Mouse (Mus musculus): ENCODE data around the gene Chat. TPM values are rescaled to one million over a fixed set of nuclear protein-coding genes. Genes with fewer than 3 reads are reported as not detected.
A peak's percentile ranks its signal among the peaks of the same experiment; 100 is the strongest.

Gene Chat
- polyA plus RNA-seq, 1 experiment from 2014 or later, result not detected

DNA sequence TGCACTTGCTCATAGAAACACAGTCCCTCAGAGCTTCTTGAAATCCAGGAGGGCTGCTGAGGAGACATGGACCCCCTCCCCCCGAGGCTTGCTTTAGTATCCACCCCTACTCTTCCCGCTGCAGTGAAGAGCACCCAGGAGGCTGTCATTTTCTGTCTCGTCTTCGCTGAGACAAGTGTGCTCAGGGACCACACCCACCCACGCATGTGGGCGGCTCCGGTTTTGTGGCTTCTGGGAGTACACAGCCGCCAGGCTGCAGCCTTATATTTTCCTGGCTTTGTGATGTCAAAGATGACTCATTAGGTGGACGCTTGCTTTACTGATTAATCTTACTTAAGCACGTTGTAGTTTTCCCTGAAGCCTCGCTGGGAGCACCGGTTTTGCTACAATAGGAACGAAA, 26.7 kb upstream of the Chat start:
- H3K27me3 ChIP-seq, result peaks cover 29% of the 10 kb centered on the region
- no peaks in the 10 kb centered on the region for H3K9me3 ChIP-seq (replicated peaks)
- H3K9ac ChIP-seq, result no peak overlapping the region
- WGBS, result 10% methylated on average over 13 of the region's 13 CpGs
- no peaks in the 10 kb centered on the region for H3K36me3 ChIP-seq
- H3K27ac ChIP-seq, result no peak overlapping the region
- no peak for ATAC-seq (replicated peaks; ENCODE audit: low FRiP score)
- H3K4me1 ChIP-seq, result peaks cover 6% of the 10 kb centered on the region
- H3K4me3 ChIP-seq (replicated peaks), result peak overlapping the region; percentile 6; the same call in 1 of the 2 replicates
- H3K4me2 ChIP-seq, result peak overlapping the region; percentile 32

- peaks cover 7% of the 10 kb centered on the region; the same call in 1 of the 2 replicates for H3K27me3 ChIP-seq
- H3K27ac ChIP-seq, result no peak overlapping the region
- WGBS, result 8% methylated on average over 3 of the region's 3 CpGs
- no peaks in the 10 kb centered on the region for H3K9me3 ChIP-seq (replicated peaks)
- H3K4me1 ChIP-seq, result no peaks in the 10 kb centered on the region
- H3K36me3 ChIP-seq, result no peaks in the 10 kb centered on the region
- H3K4me2 ChIP-seq, result no peak overlapping the region
- H3K4me3 ChIP-seq (replicated peaks), result no peak overlapping the region
- no peak overlapping the region for H3K9ac ChIP-seq
- ATAC-seq (replicated peaks; ENCODE audit: low FRiP score), result no peak
Observed at GRCm38 (mm10) chr14:32482061-32482460, 16.3 kb upstream of the Chat start.

DNA sequence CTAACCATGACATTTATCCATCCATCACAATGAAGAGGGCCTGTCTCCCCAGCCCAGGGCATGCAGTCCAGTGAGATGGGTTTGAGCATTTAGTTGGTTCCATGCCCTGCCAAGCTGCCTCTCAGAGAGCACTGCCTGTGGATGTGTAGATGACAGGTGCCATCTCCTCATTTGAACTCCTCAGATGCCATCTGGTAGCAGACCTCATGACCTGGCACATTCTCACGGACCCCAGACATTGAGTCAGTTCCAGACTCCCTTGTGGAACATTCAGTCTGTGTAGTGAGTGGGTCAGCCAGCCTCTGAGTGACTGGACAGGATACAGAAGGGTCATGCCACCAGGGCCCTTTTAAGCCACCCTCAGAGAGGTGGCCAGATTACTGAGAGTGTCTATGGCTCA, 11.8 kb upstream of the Chat start:
- Histone ChIP-seq H3K4me3 (replicated peaks) (no peak overlapping the region), H3K9ac (no peak overlapping the region), H3K9me3 (replicated peaks) (no peaks in the 10 kb centered on the region), H3K27ac (no peak overlapping the region), H3K4me2 (no peak overlapping the region), H3K4me1 (no peaks in the 10 kb centered on the region), H3K27me3 (peaks cover 3% of the 10 kb centered on the region; the same call in 1 of the 2 replicates), H3K36me3 (no peaks in the 10 kb centered on the region)
- WGBS, result 62% methylated on average over 1 of the region's 1 CpGs
- no peak for ATAC-seq (replicated peaks; ENCODE audit: low FRiP score)

- Histone ChIP-seq H3K27ac (no peak overlapping the region), H3K9ac (no peak overlapping the region), H3K9me3 (replicated peaks) (no peaks in the 10 kb centered on the region), H3K4me3 (replicated peaks) (no peak overlapping the region), H3K27me3 (peaks cover 3% of the 10 kb centered on the region; the same call in 1 of the 2 replicates), H3K4me2 (no peak overlapping the region), H3K36me3 (no peaks in the 10 kb centered on the region), H3K4me1 (no peaks in the 10 kb centered on the region)
- 80% methylated on average over 6 of the region's 6 CpGs for WGBS
- no peak for ATAC-seq (replicated peaks; ENCODE audit: low FRiP score)
Observed at GRCm38 (mm10) chr14:32476559-32476958, 10.8 kb upstream of the Chat start.

DNA sequence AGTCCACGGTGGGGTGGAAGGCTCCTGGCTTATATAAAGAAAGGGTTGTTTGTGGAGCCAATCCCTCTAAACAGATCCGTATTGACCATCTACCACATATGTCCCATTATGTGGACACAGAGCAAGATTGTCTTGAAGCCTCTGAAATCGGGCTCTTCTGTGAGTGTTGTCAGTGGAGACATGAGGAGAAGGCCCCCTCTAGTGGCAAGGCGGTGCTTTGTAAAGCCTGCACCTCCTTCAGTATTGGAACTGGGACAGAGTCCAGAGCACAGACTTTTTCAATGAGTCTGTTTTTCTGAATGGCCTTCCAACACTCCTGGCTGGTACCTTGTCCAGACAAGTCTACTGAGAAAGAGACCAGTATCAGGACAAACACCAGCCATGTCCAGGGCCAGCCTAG, 7.2 kb upstream of the Chat start:
- Histone ChIP-seq H3K27ac (no peak overlapping the region), H3K4me3 (replicated peaks) (no peak overlapping the region), H3K9ac (no peak overlapping the region), H3K4me2 (no peak overlapping the region), H3K4me1 (no peaks in the 10 kb centered on the region), H3K36me3 (no peaks in the 10 kb centered on the region), H3K27me3 (peaks cover 2% of the 10 kb centered on the region; the same call in 1 of the 2 replicates), H3K9me3 (replicated peaks) (no peaks in the 10 kb centered on the region)
- ATAC-seq (replicated peaks; ENCODE audit: low FRiP score), result no peak
- WGBS, result 14% methylated on average over 4 of the region's 4 CpGs

DNA sequence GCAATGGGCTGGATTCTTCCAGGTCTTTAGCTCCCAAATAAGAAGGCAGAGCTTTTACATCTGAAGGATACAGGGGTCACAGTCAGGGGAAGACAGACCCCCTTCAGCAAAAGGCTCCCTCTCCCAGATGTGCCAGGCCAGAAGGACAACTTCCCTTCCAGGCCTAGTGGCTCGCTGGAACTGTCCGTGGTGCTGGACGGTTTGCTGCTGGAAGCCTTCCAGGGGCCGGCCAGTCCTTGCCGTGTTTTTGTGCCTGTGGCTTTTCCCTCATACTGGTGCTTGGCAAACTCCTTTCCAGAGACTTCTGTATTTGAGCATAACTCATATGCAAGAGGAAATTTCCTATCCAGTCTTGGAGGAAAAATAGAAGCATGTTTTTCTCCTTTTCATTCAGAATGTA, 1.8 kb upstream of the Chat start:
- Histone ChIP-seq H3K27me3 (peaks cover 56% of the 10 kb centered on the region), H3K4me1 (peaks cover 29% of the 10 kb centered on the region), H3K27ac (no peak overlapping the region), H3K36me3 (no peaks in the 10 kb centered on the region), H3K4me2 (no peak overlapping the region), H3K4me3 (replicated peaks) (no peak overlapping the region), H3K9me3 (replicated peaks) (no peaks in the 10 kb centered on the region), H3K9ac (no peak overlapping the region)
- WGBS, result 3% methylated on average over 5 of the region's 5 CpGs
- no peak for ATAC-seq (replicated peaks; ENCODE audit: low FRiP score)

GRCm38 (mm10) chr14:32465506-32465870, 301 bp downstream of the Chat start:
- Histone ChIP-seq H3K4me2 (peak overlapping the region; percentile 60), H3K36me3 (no peaks in the 10 kb centered on the region), H3K9ac (no peak overlapping the region), H3K9me3 (replicated peaks) (no peaks in the 10 kb centered on the region), H3K27me3 (peaks cover 77% of the 10 kb centered on the region), H3K27ac (no peak overlapping the region), H3K4me1 (peaks cover 29% of the 10 kb centered on the region), H3K4me3 (replicated peaks) (peak overlapping the region; percentile 39)
- ATAC-seq (replicated peaks; ENCODE audit: low FRiP score), result no peak
- WGBS, result under 1% methylated on average over 9 of the region's 11 CpGs

- ATAC-seq (replicated peaks; ENCODE audit: low FRiP score), result no peak
- no peaks in the 10 kb centered on the region for H3K36me3 ChIP-seq
- peaks cover 83% of the 10 kb centered on the region for H3K27me3 ChIP-seq
- under 1% methylated on average over 56 of the region's 70 CpGs for WGBS
- no peak within 1 kb of the TSS for H3K9ac ChIP-seq
- no peak within 1 kb of the TSS for H3K27ac ChIP-seq
- peak within 1 kb of the TSS; percentile 60 for H3K4me2 ChIP-seq
- H3K4me3 ChIP-seq (replicated peaks), result peak within 1 kb of the TSS; percentile 39
- H3K4me1 ChIP-seq, result peaks cover 34% of the 10 kb centered on the region
- no peaks in the 10 kb centered on the region for H3K9me3 ChIP-seq (replicated peaks)
Observed at GRCm38 (mm10) chr14:32464601-32465505, 936 bp downstream of the Chat start, which contains the start of gene Slc18a3. Gene Slc18a3 (minus strand): TSS chr14:32464850.

- no peak overlapping the region for H3K27ac ChIP-seq
- no peak for ATAC-seq (replicated peaks; ENCODE audit: low FRiP score)
- H3K9ac ChIP-seq, result no peak overlapping the region
- no peaks in the 10 kb centered on the region for H3K36me3 ChIP-seq
- no peaks in the 10 kb centered on the region for H3K9me3 ChIP-seq (replicated peaks)
- peaks cover 34% of the 10 kb centered on the region for H3K4me1 ChIP-seq
- peak overlapping the region; percentile 17; the same call in 1 of the 2 replicates for H3K4me2 ChIP-seq
- peak overlapping the region; percentile 5; the same call in 1 of the 2 replicates for H3K4me3 ChIP-seq (replicated peaks)
- WGBS, result 4% methylated on average over 74 of the region's 74 CpGs
- peaks cover 98% of the 10 kb centered on the region for H3K27me3 ChIP-seq
Observed at GRCm38 (mm10) chr14:32463211-32464040, 2.4 kb downstream of the Chat start.

- Histone ChIP-seq H3K27me3 (peaks cover 36% of the 10 kb centered on the region), H3K27ac (no peak overlapping the region), H3K9me3 (replicated peaks) (no peaks in the 10 kb centered on the region), H3K36me3 (no peaks in the 10 kb centered on the region), H3K4me3 (replicated peaks) (no peak overlapping the region), H3K9ac (no peak overlapping the region), H3K4me1 (no peaks in the 10 kb centered on the region), H3K4me2 (no peak overlapping the region)
- WGBS, result 9% methylated on average over 4 of the region's 4 CpGs
- no peak for ATAC-seq (replicated peaks; ENCODE audit: low FRiP score)
Observed at GRCm38 (mm10) chr14:32452552-32452951, 13.2 kb downstream of the Chat start.

DNA sequence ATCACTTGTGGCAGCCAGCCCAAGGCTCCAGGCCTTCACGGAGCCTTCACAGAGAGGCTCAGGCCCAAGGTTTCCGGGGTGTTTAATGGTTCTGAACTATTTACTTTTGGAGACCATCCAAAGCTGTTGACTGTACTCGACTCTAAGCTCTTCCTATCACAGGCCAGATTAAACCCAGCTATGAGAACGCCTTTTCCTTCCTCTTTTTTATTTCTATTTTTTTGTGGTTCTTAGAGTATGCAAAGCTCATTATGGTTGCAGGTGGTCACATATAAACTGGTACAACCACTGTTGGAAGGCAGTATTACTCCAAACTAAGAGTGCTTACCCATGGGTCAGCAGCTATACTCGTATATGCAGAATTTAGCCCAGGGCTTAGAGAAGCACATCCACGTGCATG, 18.8 kb downstream of the Chat start:
- Histone ChIP-seq H3K27me3 (no peaks in the 10 kb centered on the region), H3K36me3 (no peaks in the 10 kb centered on the region), H3K27ac (no peak overlapping the region), H3K4me2 (no peak overlapping the region), H3K4me1 (no peaks in the 10 kb centered on the region), H3K4me3 (replicated peaks) (no peak overlapping the region), H3K9ac (no peak overlapping the region), H3K9me3 (replicated peaks) (no peaks in the 10 kb centered on the region)
- ATAC-seq (replicated peaks; ENCODE audit: low FRiP score), result no peak
- 84% methylated on average over 6 of the region's 6 CpGs for whole genome bisulfite sequencing

- H3K4me1 ChIP-seq, result no peaks in the 10 kb centered on the region
- H3K9me3 ChIP-seq (replicated peaks), result no peaks in the 10 kb centered on the region
- H3K36me3 ChIP-seq, result no peaks in the 10 kb centered on the region
- ATAC-seq (replicated peaks; ENCODE audit: low FRiP score), result no peak
- WGBS, result 37% methylated on average over 8 of the region's 8 CpGs
- no peak overlapping the region for H3K4me3 ChIP-seq (replicated peaks)
- no peak overlapping the region for H3K27ac ChIP-seq
- no peak overlapping the region for H3K9ac ChIP-seq
- no peak overlapping the region for H3K4me2 ChIP-seq
- 0 out of 2 replicates have a peak, but pooled peaks cover 3% of the 10 kb centered on the region for H3K27me3 ChIP-seq
Observed at GRCm38 (mm10) chr14:32443446-32443845, 22.3 kb downstream of the Chat start.
